Mouse (Mus musculus) heart, postnatal 25 days (tissue): ENCODE data around the gene Ccdc57. TPM values are rescaled to one million over a fixed set of nuclear protein-coding genes. Genes with fewer than 3 reads are reported as not detected.

Source experiments
- DNase-seq: peaks from one replicate; pipeline ENCODE4 v3.0.0; 2022; ENCODE audit warnings: low spot score
- intact Hi-C: fragments of 180-260 bp; cut with DNase I; formaldehyde crosslinking; loops from one replicate; pipeline ENCODE4 v1.15.1; 2025
- total RNA-seq, 2 experiments: library from RNA; stranded (reverse); gene quantifications; 2 replicates each; pipeline ENCODE4 v1.2.3; 2021

The Ccdc57 gene
- total RNA-seq, 2 experiments from 2014 or later, result 1.2 to 1.3 TPM

DNA sequence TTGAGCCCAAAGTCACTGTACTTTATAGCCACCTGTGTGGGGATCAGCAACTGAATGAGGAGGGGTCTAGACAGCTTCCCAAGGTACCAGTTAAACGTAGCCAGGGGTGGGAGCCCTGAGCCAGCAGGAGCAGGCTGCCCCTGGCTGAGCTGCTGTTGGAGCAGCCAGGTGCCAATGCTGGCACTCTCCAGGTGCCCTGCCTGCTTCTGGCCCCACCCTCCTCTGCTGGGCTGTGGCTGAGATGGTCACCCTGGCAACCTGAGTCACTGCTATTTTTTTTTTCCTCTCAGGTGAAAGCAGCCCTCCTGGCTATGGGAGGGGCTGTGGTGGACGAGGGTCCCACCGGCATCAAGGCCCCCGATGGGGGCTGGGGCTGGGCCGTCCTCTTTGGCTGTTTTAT lies 22.3 kb upstream of the Ccdc57 start:
- DNase-seq, result no peak
- intact Hi-C loops, result no loop called here

DNA sequence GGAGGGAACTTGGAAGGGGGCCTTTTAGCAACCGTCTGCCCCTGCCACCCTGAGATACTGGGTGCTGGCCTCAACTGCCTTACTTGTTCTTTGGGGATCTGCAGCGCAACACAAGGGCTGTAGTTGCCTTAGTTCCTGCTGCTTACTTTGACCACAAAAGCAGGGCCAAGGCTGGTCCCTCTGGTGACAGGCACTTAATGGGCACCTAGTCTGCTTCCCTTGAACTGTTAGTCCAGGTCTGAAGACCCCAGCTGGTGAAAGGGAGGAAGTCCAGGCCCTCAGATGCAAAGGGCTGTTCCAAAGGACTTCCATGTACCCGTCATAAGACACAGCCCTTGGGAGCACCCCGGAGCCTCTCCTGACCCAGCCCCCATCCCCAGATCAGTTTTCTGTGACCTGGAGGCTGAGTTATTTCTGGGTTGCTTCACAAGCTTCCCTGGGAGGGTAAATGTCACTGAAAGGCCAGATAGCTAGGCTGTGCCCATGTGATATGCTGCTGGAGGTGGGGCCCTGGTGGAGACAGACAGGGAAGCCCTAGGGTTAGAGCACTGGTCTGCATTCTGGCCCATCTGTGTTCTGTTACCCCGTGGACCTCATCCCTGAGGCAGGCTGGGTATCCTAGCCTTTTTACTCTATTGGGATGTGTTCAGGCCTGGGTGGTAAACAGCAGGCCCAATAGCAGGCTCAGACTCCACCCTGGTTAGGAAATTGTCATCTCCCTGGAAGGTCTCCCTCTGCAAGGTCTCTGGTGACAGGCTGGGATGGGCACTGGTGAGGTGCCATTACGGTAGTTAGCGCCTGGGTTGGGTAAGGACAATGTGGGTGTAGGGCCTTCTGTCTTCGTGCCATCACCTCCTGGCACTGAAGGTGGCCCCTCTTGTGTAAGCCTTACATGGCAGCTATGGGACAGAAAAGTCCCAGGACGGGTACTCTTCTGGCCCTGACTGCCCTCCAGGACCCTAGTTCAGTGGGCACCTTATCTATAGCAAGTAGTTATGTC lies 19.4 kb upstream of the Ccdc57 start:
- no peak for DNase-seq
- intact Hi-C loops, result no loop called here

DNA sequence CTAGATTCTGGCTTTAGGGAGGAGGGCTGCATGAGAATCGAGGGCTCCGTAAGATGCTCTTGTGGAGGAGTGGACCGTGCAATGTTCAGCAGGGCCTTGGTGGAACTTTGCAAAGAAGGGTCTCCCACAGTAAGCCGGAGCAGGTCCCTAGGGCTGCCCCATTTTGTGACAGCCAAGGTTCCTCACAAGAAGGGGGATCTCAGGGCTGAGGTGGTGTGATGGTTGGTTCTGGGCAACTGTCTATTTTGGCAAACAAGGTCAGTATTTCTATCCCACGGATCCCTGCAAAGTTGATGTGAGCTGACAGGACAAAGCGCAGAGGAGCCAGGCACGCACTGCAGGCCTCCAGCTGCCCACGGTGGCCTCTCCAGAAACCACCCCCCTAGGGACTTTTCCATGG lies 18.6 kb upstream of the Ccdc57 start:
- intact Hi-C loops, result no loop called here
- no peak for DNase-seq

DNA sequence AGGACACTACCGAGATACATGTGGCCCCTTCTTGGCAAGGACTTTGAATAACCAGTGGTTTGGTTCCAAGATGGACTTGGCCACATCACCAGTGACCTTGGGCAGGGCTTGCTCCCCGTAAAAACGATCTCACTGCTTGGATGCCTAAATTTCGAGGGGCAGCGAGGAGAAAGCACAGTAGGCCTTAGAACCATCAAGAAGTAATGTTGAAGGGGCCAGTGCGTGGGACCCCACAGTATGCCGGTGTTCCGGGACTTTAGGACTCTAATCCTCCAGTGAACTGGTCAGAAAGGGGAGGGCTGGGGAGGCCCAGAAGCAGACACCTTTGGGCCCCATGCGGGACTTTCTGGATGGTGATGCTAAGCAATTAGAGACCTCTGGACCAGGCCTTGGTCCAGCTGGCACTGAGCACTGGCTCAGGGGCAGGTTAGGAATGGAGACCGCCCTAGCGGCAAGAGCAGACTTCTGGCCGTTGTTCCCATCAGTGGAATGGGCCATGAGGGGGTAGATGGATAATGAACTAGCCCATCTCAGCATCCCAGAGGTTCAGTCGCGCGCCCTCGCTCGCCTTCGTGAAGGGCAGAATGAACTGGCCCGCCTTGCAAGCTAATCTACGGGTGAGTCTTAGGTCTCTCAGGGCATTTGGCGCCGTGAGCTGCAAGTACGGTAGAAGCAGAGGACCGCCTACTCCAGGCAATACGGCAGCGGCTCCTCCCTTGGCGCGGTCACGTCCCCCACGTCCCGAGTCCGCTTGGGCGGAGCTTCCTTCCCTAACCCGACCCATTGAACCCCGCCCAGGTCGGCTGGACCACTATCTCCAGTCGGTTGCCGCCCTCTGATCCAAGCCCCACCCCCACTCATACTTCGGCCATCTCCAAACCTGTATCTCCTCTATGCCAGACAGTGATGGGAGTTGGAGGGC lies 17.9 kb upstream of the Ccdc57 start:
- DNase-seq, result peak; percentile 87
- intact Hi-C loops, result no loop called here

DNA sequence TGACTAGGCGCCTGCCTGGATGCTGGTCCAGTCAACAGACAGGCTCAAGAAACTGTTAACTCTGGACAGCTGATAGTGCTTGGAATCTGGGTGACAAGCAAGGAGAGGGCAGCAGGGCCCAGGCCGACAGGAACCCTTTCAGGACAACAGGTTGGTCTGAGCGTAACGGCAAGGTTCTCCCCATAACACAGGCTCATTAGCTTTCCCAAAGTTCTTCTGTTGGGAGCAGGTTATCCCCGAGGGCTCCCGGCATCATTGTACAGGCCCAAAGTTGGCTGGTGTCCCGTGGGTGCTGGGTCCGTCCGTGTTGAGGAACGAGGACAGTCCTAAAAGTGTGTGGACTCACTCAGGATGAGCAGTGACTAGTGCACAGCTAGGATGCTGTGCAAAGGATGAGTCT lies 17.2 kb upstream of the Ccdc57 start:
- intact Hi-C loops, result no loop called here
- DNase-seq, result no peak

DNA sequence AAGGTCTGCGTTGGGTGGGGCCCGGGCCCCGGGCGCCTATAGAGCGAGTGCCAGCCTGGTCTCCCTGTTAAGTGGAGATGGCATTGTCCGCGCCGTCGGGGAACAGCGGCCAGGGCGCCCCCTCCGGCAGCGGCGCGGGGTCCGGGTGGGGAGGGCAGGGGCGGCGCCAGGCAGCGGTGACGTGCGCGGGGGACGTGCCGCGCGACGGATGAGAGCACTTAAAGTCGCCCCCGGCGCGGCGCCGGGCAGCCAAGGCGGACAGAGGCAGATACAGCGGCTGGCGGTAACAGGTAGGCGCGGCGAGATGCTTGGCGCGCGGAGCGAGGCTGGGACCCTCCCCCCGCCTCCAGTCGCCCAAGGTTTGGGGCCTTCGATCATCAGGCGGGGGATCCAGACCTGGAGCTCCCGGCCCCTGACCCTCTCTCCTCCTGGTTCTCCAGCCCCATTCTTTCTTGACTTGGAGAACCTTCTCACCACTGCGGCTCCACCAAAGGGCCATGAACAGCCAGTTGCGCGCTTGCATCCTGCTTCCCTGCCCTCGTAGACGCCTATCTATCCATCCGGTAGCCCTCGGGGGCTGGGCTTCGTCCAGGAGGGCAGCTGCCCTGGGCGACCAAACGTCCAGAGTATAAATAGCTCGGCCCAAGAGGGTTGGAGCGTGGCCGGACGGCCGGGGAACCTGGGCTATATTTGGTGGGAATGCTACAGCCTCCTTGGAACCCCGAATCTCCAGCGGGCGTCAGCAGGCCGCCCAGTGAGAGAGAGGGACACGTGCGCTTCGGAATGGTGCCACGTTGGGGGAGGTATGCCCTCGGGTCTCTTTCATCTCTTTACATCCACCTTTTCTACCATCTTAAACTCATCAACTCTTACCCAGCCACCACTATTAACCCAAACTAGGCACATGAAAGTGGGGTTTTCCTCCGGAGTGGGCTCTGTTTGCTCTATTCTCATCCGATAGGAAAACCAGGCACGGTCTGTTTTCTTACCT lies 16.5 kb upstream of the Ccdc57 start:
- no peak for DNase-seq
- intact Hi-C loops, result no loop called here

DNA sequence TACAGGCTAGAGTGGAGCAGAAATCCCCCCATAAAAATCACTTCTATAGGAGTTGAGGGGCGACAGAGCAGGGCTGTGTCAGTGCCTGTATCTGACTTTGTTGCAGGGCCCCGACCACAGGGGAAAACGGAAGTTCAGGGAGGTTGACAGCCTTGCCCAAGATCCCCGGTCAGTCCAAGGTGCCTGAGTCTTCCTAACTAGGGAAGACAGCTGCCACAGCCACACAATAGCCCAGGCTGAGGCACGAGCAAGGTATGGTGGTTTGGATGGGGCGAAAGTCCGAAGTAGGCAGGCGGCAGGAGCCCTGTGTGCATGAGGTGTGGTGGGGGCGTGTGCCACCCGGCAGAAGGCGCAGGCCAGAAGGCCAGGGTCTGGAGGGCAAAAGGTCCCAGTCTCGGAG lies 15.7 kb upstream of the Ccdc57 start, which contains the start of gene Slc16a3:
Gene Slc16a3 (plus strand): TSS at position 153 of the 400 bp plus-strand sequence.
- DNase-seq, result no peak
- intact Hi-C loops, result no loop called here

DNA sequence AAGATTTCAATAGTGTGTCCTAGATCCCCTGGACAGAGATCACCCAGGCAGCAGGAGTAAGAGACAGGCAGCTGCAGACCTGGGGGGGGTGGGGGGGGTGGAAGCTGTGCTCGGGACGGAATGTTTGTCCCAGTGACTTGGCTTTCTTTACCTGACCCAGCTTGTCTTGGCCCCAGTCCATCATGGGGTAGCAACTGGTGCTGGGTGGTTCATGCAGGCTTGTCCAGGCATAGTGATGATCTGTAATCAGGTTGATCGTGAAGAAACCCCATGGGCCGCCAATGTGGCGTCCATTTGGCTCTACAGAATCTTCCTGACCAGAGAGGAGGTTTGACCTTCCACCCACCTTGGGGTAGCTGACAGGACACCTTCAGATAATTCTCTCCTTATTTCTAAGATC lies 13.3 kb upstream of the Ccdc57 start:
- DNase-seq, result no peak
- intact Hi-C loops, result no loop called here

DNA sequence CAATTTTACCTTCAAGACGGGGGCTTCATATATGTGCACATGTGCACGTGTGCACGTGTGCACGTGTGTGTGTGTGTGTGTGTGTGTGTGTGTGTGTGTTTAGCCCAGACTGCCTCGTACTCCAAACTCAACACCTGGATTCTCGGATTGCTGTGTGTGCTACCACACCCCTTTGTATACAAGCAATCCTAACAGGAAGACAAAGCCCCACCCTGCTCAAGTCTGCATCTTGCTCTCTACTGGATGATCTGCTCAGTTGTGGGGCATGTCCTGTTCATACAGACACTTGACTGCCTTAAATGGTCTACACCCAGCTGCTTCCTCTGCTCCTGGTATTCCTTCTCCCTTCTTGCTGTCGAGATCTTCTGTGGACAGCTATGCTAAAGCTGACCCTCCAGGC lies 12.6 kb upstream of the Ccdc57 start:
- intact Hi-C loops, result no loop called here

DNA sequence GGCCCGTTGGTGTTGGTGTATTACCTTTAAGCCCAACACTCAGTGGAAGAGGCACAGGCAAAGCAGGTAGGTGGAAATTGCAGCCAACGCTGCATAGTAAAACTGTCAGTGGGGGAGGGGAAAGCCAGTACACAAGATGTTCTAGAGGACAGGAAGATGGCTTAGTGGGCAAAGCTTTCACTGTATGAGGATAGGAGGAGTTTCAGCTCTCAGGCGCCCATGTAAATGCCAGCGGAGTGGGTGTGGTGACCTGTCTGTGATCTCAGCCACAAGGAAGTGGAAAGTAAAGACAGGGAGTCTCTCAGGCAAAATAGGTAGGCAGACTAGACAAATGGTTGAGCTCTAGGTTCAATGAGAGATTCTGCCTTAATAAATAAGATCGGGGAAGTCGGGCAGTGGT lies 8.3 kb upstream of the Ccdc57 start:
- intact Hi-C loops, result no loop called here
- no peak for DNase-seq

More for the DNA sequence above, 12.6 kb upstream of the Ccdc57 start:
- DNase-seq, result no peak

DNA sequence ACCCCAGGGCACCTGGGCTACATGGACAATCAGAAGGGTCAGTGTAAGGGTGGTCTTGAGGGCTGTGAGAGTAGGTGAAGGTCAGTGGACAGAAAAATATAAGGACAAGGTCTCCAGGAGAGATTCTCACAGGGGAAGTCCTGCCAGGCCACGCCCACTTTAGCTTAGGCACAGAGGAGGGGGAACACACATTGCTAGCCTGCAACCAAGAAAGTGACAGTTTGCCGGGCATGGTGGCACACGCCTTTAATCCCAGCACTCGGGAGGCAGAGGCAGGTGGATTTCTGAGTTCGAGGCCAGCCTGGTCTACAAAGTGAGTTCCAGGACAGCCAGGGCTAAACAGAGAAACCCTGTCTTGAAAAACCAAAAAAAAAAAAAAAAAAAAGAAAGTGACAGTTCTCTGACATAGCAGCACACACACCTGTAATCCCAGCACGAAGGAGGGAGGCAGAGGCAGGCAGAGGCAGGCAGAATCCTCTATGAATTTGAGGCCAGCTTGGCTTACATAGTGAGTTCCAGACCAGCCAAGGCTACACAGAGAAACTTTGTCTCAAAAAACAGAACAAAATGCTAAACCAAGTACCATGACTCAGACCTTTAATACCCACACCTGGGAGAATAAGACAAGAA lies 7.2 kb upstream of the Ccdc57 start:
- intact Hi-C loops, result no loop called here
- DNase-seq, result no peak

DNA sequence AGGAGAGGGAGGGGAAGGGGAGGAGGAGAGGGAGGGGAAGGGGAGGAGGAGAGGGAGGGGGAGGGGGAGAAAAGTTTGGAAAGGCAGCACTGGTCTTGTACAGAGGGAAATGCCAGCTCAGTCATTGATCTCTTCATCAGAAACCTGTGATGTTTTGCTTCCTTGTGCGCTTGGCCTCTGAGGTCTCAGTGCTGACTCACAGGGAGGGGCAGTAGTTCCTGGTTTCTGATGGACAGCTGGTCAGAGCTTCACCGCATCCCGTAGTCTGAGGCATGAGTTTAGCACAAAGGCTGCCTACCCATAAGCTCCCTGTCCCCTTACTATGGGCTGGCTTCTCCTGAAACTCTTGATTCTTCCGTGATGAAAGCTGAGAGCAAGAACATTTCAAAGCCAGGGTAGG lies 6.1 kb upstream of the Ccdc57 start:
- DNase-seq, result no peak
- intact Hi-C loops, result no loop called here

DNA sequence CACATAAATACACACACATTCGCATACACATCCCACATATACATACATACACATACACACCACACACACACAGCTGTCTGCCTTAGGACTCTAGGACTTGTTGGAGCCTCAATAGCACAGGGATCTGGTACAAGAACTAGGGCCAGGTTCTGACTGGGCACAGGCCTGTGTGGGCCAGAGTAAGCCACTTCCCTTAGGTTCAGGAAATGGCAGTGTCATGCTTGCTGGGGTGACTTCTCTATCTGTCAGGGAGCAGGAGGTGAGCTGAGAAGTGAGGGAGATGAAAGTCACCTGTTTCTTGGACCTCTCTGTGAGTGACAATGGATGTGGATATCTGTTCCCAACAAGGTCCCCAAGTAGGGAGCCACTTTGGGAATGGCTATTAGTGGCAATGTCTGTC lies 5.3 kb upstream of the Ccdc57 start:
- no peak for DNase-seq
- intact Hi-C loops, result no loop called here

DNA sequence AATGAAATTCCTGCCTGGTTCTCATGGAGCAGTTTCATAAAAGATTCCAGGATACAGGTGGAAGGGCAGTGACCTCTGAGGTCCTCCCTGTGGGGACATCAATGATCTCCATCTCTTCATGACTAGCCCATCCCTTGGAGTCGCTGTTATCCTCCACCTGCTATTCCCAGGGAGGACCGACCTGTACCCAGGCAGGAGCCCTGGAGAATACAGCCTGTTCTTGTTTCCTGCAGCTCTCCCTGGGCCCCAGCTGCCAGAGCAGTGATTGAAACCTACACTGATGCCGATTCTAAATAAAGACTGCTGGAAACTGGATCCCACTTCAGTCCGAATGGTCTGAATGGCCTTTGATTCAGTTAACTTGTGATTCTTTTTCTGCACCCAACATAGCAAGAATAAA lies 1.2 kb downstream of the Ccdc57 start:
- intact Hi-C loops, result no loop called here
- DNase-seq, result no peak

DNA sequence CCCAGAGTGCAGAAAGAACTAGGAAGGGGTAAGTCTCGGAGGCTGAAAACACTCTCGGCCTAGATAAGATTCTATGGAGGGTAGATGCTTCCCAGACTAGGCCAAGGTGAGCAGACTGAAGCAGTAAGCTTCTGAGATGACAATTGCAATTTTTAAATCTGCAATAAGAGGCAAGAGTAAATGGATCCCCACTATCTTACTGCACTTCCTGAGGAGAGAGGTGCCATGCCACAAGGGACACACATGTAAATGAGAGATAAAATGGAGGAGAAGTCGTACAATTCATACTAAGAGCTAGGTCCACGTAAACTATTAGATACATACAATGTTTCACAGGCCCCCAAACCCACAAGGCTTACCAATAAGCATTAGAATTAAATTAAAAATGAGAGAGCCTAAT lies 4.2 kb downstream of the Ccdc57 start:
- no peak for DNase-seq
- intact Hi-C loops, result no loop called here

DNA sequence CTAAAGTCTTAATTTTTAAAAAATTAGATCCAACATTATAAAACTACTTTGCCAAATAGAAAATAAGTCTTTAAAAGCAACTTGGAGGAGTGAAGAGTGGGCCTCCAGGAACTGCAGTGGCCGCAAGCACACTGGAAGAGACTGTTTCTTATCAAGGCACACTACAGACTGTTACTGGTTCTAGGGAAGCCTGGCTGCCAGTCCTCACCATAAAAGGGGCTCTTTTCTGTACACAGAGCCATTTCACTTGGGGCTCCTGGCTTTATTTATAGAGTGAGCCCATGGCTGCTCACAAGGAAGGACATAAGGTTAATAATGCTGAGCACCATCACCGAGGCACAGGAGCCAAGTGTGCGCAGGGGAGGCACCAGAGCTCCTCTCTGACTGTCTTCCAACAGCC lies 10.1 kb downstream of the Ccdc57 start:
- no peak for DNase-seq
- intact Hi-C loops, result no loop called here

DNA sequence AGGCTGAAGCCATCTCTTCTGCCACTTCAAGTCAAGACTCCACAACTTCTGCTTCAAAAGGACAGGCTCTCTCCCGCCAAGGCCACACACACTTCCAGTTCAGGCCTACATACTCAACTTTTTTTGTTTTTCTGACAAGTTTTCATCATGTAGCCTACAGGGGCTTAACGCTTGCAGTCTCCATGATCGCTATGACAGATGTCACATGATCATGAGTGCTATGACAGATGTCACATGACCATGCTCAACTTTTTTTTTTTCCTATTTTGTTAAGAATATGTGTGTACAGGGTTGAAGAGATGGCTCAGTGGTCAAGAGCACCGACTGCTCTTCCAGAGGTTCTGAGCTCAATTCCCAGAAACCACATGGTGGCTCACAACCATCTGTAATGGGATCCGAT lies 14.9 kb downstream of the Ccdc57 start:
- intact Hi-C loops, result no loop called here
- no peak for DNase-seq

DNA sequence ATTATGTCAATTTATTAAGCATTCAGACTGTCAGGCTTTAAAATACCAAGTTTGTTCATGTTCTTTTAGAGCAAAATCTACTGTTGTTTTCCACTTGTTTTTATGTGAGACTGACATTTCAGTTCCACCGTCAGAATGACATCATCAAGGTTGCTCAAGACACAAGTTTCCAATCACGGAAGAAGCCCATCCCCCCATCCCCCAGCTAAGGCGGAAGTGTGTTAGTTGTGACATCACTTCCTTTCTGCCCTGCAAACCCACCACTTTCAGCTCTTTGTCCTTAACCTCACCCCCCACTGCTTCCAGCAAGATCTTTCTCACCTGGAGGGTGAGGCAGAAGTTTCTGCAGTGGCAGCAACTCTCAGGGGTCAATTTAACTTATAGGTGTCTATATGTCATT lies 16.2 kb downstream of the Ccdc57 start:
- DNase-seq, result no peak
- intact Hi-C loops, result no loop called here

DNA sequence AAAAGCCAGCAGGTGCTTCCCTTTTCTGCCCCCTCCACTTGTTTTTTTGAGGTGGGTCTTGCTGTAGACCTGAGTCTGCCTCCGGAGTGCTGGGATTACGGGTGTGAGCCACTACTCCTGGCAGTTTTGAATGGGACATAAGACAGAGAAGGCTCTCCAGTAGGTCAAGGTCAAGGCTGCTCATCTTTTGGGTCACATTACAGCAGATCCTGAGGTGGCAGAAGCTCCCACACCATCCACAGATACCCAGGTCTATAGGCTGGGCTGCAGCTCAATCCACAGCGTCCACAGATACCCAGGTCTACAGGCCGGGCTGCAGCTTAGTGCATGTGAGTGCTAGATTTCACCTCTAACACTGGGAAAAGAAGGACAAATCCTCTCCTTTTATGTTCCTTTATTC lies 18.9 kb downstream of the Ccdc57 start:
- intact Hi-C loops, result no loop called here
- DNase-seq, result no peak
